Mouse (Mus musculus): Measurements from ENCODE around the gene Ndufs7. TPM values are rescaled to one million over a fixed set of nuclear protein-coding genes. Genes with fewer than 3 reads are reported as not detected.

Gene Ndufs7
- polyA plus RNA-seq, 1 experiment, result 80.0 TPM

DNA sequence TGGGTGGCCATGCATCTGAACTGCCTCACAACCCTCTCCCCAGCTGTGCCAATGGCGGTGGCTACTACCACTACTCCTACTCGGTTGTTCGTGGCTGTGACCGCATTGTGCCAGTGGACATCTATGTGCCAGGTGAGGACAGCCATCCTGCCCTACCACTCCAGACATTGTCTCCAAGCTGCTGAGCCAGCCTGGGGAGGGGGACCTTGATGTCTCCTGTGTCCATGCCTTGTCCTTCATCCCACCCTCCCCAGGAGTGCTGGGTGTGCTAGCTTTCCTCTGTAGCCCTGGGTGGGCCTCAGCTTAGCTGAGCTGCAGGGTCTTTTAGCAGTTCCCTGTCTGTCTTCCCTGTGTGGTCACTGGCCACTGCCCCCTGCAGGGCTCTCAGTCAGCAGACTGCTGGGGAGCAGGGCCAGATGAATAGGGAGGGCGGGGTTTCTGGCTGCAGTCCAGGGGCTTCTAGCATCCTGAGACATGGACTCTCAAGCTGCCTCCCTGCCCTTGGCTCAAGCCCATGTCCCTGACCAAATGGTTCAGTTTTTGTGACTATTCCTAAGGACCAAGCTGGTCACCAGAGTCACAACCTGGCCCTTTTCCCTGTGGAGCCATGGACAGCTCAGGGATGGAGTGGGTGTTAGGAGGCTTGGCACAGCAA is 7.1 kb downstream of the Ndufs7 start:
- 90% methylated on average over 5 of the region's 5 CpGs for WGBS
- no peak overlapping the region for H3K4me3 ChIP-seq (replicated peaks; ENCODE audit: control insufficient read depth, low read depth, low read length)
- H3K27ac ChIP-seq (ENCODE audit: control insufficient read depth, insufficient read depth, low read depth, low read length, poor library complexity), result no peak overlapping the region
- TF ChIP-seq POLR2A (IDR thresholded peaks at IDR 0.05; ENCODE audit: borderline replicate concordance, control insufficient read depth, low read depth, low read length) (no peak), CTCF (IDR thresholded peaks at IDR 0.05; ENCODE audit: control insufficient read depth, insufficient read depth, low read length) (no peak)
- H3K4me1 ChIP-seq (ENCODE audit: control insufficient read depth, insufficient read depth, low read length), result no peaks in the 10 kb centered on the region

DNA sequence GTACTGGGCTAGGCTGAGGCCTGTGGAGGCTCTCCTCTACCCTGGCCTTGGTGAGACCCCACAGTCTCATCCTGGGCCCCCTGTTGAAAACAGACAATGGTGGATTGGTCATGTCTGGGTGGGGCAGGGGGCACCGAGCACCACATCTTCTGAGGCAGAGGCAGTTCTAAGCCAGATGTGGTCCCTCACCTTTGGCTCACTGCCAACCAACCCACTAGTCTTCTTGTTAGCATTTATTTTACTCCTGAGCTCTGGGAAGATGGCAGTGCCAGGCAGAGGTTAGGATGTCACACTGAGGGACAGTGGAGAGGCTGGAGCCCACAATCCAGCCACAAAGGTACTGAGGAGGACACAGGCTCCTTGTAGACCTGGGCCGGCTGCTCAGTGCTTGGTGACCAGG is 9.0 kb downstream of the Ndufs7 start:
- whole genome bisulfite sequencing, result 67% methylated on average over 2 of the region's 2 CpGs
- TF ChIP-seq CTCF (IDR thresholded peaks at IDR 0.05; ENCODE audit: control insufficient read depth, insufficient read depth, low read length) (no peak), POLR2A (IDR thresholded peaks at IDR 0.05; ENCODE audit: borderline replicate concordance, control insufficient read depth, low read depth, low read length) (no peak)
- no peaks in the 10 kb centered on the region; the same call in 1 of the 2 replicates for H3K4me1 ChIP-seq (ENCODE audit: control insufficient read depth, insufficient read depth, low read length)

DNA sequence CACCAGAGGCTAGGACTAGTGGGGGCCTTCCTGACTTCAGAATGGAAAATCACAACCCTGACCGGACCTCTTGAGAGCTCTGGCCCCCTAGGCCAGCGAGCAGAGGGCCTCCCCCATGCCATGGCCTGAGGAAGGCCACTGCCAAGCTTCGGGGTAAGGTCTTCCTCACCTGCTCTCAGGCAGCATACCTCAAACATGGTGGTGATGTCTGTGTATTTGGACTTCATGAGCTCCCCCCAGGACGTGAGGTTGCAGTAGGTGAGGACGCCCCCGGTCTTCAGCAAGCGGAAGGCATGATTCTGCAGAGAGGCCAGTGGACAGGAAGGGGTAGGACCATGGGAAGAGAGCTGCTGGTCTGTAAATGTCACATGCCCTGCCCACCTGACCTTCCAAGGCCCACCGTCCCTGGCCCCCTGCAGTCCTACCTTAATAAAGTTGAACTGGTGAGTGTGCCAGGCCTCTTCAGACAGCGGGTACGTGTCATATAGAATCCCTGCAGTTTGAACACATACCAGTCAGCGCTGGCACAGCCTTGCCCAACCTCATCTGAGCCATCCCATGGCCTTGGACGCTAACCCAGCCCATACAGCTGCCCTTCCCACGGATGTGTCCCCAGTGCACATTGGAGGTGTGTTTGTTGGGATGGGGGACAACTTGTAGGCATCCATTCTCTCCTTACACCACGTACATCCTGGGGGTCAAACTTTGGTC is 10.0 kb downstream of the Ndufs7 start:
- WGBS, result 89% methylated on average over 14 of the region's 14 CpGs
- Histone ChIP-seq H3K27ac (ENCODE audit: control insufficient read depth, insufficient read depth, low read depth, low read length, poor library complexity) (no peak overlapping the region), H3K4me3 (replicated peaks; ENCODE audit: control insufficient read depth, low read depth, low read length) (no peak overlapping the region)

More for the DNA sequence above, 9.0 kb downstream of the Ndufs7 start:
- H3K4me3 ChIP-seq (replicated peaks; ENCODE audit: control insufficient read depth, low read depth, low read length), result no peak overlapping the region
- no peak overlapping the region for H3K27ac ChIP-seq (ENCODE audit: control insufficient read depth, insufficient read depth, low read depth, low read length, poor library complexity)

DNA sequence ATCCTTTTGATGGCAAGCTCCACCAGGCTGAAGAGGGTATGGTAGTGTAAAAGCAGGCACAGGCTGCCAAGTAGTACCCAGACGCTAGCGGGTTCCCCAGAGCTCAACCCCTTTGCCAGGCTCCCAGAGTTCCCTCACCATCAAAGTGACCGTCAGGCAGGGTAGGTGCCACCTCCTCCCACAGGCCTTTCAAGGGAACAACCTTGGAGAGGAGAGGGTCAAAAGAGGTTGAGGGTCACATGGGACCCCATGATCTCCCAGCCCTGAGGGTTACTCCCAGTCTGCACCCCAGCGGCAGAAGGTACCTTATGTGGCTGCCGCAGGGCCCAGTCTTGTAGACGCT is 10.5 kb downstream of the Ndufs7 start:
- TF ChIP-seq CTCF (IDR thresholded peaks at IDR 0.05; ENCODE audit: control insufficient read depth, insufficient read depth, low read length) (no peak), POLR2A (IDR thresholded peaks at IDR 0.05; ENCODE audit: borderline replicate concordance, control insufficient read depth, low read depth, low read length) (no peak)
- Histone ChIP-seq H3K4me3 (replicated peaks; ENCODE audit: control insufficient read depth, low read depth, low read length) (no peak overlapping the region), H3K4me1 (ENCODE audit: control insufficient read depth, insufficient read depth, low read length) (no peaks in the 10 kb centered on the region; the same call in 1 of the 2 replicates), H3K27ac (ENCODE audit: control insufficient read depth, insufficient read depth, low read depth, low read length, poor library complexity) (no peak overlapping the region)
- 91% methylated on average over 6 of the region's 6 CpGs for WGBS

More for the DNA sequence above, 10.0 kb downstream of the Ndufs7 start:
- no peaks in the 10 kb centered on the region; the same call in 1 of the 2 replicates for H3K4me1 ChIP-seq (ENCODE audit: control insufficient read depth, insufficient read depth, low read length)
- no peak for TF ChIP-seq CTCF (IDR thresholded peaks at IDR 0.05; ENCODE audit: control insufficient read depth, insufficient read depth, low read length)
- no peak for TF ChIP-seq POLR2A (IDR thresholded peaks at IDR 0.05; ENCODE audit: borderline replicate concordance, control insufficient read depth, low read depth, low read length)

DNA sequence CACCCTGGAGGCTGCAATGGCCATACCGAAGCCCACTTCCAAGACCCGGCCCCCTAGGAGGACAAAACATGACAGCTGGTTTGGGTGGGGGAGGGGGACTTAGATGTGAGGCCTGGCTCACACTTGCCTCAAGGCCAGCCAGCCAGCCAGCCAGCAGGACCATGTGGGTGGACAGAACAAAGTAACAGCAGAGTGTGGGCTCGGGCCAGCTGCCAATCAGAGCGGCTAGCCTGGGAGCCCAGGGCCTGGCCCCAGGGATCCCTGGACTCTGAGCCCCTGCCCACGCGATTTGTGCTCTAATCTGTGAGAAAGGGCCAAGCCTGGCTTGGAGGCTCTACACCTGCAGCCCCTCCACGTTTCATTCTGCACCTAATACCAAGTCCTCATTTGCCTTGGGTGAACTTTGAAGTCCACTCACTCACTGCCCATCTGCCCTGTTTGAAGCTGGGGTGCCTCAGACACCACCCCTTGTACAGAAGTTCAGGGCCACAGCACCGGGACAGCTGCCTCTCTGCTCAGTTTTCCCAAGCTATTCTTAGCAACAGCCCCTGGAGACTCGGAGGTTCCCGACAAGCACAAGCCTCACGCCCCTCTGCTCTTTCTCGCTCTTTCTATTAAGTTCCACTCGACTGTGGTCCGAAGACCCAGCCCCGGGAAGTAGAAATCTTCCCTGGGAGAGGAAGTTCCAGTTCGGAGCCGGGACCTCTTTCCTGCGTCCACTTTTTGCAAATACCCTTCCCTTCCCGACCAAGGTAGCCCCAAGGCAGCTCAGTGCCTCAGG is 11.1 kb downstream of the Ndufs7 start:
- WGBS, result 25% methylated on average over 19 of the region's 19 CpGs
- H3K4me3 ChIP-seq (replicated peaks; ENCODE audit: control insufficient read depth, low read depth, low read length), result peak overlapping the region; percentile 55
- no peak for TF ChIP-seq POLR2A (IDR thresholded peaks at IDR 0.05; ENCODE audit: borderline replicate concordance, control insufficient read depth, low read depth, low read length)
- TF ChIP-seq CTCF (IDR thresholded peaks at IDR 0.05; ENCODE audit: control insufficient read depth, insufficient read depth, low read length), result no peak
- no peaks in the 10 kb centered on the region; the same call in 1 of the 2 replicates for H3K4me1 ChIP-seq (ENCODE audit: control insufficient read depth, insufficient read depth, low read length)
- H3K27ac ChIP-seq (ENCODE audit: control insufficient read depth, insufficient read depth, low read depth, low read length, poor library complexity), result no peak overlapping the region

DNA sequence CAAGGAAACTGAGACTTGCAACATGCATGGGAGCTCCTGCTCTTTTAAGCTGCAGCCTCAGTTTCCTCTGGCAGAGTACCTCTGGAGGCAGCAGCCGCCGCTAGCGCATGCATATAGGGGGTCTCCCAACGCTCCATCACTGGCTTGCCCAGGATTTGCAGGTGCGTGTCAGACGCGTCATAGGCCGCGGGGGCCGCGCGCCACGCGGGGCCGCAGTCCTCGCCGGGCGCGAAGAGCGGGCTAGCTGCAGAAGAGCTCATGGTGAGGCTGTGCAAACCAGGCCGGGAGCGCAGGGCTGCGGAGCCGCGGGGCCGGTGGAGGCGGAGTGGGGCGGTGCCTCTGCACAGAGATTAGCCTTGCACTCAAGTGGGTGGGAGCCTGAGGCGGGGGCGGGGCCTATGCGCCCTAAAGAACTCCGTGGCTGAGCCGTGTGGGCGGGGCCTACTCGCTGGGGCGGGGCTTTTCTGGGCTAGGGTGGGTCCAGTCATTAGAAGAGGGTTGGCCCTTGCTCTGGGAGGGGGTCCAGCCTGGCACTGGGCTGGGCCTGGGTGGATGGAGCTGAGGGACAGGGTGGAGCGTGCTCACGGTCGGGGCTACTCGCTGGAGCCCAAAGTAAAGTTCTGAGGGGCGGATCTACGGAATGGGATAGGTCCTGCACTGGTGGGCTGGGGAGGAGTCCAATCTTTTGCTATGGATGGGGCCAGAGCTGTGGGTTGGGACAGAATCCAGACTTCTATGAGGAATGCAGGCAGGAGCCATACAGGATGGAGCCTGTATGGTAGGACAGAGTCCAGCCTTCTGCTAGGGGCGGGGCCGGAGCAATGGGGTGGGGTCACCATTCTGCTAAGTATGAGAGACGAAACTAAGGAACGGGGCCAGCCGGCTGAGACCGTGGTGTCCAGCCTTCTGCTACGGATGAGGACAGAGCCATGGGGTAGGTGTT is 12.0 kb downstream of the Ndufs7 start, which contains the start of the genes Gamt and Dazap1:
Gene Gamt, minus strand, starts transcription at position 371 of the 943 bp plus-strand sequence.
Gene Dazap1, plus strand, starts transcription at position 845 of the 943 bp plus-strand sequence.
- peak within 1 kb of the TSS; percentile 72 for H3K4me3 ChIP-seq (replicated peaks; ENCODE audit: control insufficient read depth, low read depth, low read length)
- WGBS, result under 1% methylated on average over 49 of the region's 49 CpGs
- no peak for TF ChIP-seq CTCF (IDR thresholded peaks at IDR 0.05; ENCODE audit: control insufficient read depth, insufficient read depth, low read length)
- peak; percentile 54; the same call in 1 of the 2 replicates for TF ChIP-seq POLR2A (IDR thresholded peaks at IDR 0.05; ENCODE audit: borderline replicate concordance, control insufficient read depth, low read depth, low read length)
- no peaks in the 10 kb centered on the region; the same call in 1 of the 2 replicates for H3K4me1 ChIP-seq (ENCODE audit: control insufficient read depth, insufficient read depth, low read length)
- H3K27ac ChIP-seq (ENCODE audit: control insufficient read depth, insufficient read depth, low read depth, low read length, poor library complexity), result peak within 1 kb of the TSS; percentile 84

DNA sequence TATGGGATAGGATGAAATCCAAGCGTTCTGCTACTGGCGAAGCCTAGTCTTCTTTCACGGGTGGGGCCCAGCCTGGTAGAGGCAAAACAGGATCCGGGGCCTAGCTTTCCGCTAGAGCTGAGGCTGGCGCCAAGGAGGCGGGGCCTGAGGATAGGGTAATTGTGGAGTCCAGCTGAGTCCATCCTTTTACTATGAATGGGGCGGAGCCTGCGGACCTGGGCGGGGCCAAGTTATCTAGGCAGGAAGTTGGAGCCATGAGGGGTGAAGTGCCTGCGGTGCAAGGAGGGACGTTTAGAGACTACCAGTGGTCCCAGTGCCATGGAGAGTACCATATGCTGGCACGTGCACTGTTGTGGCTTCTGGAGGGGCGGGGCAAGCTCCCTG is 12.7 kb downstream of the Ndufs7 start:
- H3K4me1 ChIP-seq (ENCODE audit: control insufficient read depth, insufficient read depth, low read length), result no peaks in the 10 kb centered on the region; the same call in 1 of the 2 replicates
- 0% methylated on average over 14 of the region's 14 CpGs for WGBS
- TF ChIP-seq POLR2A (IDR thresholded peaks at IDR 0.05; ENCODE audit: borderline replicate concordance, control insufficient read depth, low read depth, low read length) (peak; percentile 48; the same call in 1 of the 2 replicates), CTCF (IDR thresholded peaks at IDR 0.05; ENCODE audit: control insufficient read depth, insufficient read depth, low read length) (no peak)
- H3K27ac ChIP-seq (ENCODE audit: control insufficient read depth, insufficient read depth, low read depth, low read length, poor library complexity), result peak overlapping the region; percentile 84
- H3K4me3 ChIP-seq (replicated peaks; ENCODE audit: control insufficient read depth, low read depth, low read length), result peak overlapping the region; percentile 72

Measured in bone marrow, adult 2 months (tissue).